Mouse (Mus musculus) heart, postnatal 36 days (tissue): ENCODE data around the gene Icam4. TPM values are rescaled to one million over a fixed set of nuclear protein-coding genes. Genes with fewer than 3 reads are reported as not detected.
"Not testable (repeated sequence)": the region's sequence is repeated elsewhere in the genome, so short reads cannot be mapped to it uniquely, and the experiment has no call there.

Experiments used
- DNase-seq, 2 experiments: peaks; one replicate each; pipeline ENCODE4 v3.0.0; 2021 to 2022
- intact Hi-C: fragments of 180-260 bp; cut with DNase I; formaldehyde crosslinking; loops from one replicate; pipeline ENCODE4 v1.15.1; 2025
- total RNA-seq, 2 experiments: library from RNA; stranded (reverse); gene quantifications; 2 replicates each; pipeline ENCODE4 v1.2.3; 2021

Gene Icam4
- total RNA-seq, 2 experiments from 2014 or later: 0.65 to 1.1 TPM

DNA sequence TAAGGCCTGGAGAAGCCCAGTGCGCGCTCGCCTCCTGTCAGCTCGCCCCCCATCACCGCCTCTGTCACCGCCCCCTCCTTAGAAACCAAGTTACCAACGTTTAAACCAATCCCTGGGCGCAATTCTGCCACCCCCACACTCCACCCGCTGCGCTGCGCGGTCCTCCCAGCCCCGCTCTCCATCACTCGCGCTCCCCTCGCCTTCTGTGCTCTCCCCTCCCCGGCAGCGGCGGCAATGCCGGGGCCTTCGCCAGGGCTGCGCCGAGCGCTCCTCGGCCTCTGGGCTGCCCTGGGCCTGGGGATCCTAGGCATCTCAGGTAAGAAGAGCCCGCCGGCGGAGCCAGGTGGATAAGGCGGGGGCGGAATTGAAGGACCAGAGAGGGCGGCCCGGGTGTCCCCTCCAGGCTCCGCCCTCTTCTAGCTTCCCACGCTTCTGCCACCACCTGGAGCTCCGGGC, 2.8 kb downstream of the Icam4 start, which contains the start of gene Icam5:
Gene Icam5, plus strand, starts transcription at position 178 of the 456 bp plus-strand sequence.
- intact Hi-C loops: loop anchor here (2.0 to 5.0 kb wide), 2 partner anchors 60 to 105 kb away; partner anchors contain the start of genes Gm38431 and Raver1
- no peak for DNase-seq

DNA sequence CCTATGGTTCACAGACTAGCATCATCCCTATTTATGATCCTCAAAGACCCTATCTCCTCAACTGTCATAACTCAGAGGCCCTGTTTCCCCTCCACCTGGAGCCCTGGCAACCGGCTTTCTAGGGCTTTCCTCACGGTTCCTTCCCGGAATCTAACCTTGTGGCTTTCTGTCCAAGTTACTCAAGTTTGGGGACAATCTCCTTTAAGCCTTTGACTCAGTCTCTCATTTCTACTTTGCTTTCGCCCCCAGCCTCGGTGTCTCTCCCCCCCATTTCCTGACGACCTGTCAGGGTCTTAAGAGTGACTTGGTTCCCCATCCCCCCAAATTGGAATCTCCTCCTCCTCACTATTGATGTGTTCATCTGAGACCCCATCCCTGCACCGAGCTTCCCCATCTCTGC, 3.3 kb downstream of the Icam4 start:
- no peak for DNase-seq
- intact Hi-C loops: loop anchor here (5.0 kb wide), 1 partner anchor 60 kb away; the partner anchor contains the start of genes Gm38431 and Raver1

DNA sequence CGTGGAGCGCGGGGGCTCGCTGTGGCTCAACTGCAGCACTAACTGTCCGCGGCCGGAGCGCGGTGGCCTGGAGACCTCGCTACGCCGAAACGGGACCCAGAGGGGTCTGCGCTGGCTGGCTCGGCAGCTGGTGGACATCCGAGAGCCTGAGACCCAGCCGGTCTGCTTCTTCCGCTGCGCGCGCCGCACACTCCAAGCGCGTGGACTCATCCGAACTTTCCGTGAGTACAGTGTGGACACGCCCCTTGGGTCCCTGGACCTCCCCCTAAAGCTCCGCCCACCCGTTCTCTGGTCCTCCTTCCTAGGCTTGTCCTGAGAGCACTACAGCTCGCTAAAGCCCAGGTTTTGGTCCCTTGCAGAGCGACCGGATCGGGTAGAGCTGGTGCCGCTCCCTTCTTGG, 4.0 kb downstream of the Icam4 start:
- intact Hi-C loops: loop anchor here (5.0 kb wide), 1 partner anchor 59 kb away; the partner anchor contains the start of genes Gm38431 and Raver1
- DNase-seq: peak; percentile 82 to 85

DNA sequence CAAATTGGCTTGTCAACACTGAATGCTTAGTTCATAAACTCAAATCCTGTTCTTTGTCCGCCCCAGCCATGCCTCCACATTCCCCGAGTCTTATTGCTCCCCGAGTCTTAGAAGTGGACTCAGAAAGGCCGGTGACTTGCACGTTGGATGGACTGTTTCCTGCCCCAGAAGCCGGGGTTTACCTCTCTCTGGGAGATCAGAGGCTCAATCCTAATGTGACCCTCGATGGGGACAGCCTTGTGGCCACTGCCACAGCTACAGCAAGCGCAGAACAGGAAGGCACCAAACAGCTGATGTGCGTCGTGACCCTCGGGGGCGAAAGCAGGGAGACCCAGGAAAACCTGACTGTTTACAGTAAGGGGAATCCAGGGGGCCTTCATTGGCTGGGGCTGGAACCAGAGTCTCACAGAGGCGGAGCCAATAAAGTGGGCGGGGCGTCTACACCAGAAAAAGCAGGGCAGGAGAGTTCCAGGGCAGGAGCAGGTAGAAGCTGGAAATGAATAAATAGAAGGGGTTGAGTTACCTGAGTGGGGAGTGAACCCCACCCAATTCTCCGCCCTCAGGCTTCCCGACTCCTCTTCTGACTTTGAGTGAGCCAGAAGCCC, 5.4 kb downstream of the Icam4 start:
- DNase-seq: no peak
- intact Hi-C loops: loop anchor here (5.0 kb wide), 1 partner anchor 58 kb away; the partner anchor contains the start of genes Gm38431 and Raver1

DNA sequence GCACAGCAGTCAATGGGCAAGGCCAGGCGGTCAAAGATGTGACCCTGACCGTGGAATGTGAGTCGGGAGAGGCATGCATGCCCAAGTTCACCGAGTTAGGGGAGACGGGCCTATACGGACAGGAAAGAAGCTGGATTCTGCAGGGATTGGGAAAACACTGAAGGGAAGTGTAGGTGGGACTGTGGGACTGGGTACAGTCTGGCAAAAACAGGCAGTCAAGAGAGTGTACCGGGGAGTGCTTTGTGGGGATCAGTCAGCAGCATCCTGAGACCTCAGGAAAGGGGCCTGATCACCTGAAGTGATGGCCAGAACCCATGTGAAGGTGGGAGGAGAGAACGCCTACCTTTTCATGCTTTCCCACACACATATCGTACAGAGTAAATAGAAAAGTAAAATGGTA, 6.4 kb downstream of the Icam4 start:
- DNase-seq: no peak
- intact Hi-C loops: no loop called here

DNA sequence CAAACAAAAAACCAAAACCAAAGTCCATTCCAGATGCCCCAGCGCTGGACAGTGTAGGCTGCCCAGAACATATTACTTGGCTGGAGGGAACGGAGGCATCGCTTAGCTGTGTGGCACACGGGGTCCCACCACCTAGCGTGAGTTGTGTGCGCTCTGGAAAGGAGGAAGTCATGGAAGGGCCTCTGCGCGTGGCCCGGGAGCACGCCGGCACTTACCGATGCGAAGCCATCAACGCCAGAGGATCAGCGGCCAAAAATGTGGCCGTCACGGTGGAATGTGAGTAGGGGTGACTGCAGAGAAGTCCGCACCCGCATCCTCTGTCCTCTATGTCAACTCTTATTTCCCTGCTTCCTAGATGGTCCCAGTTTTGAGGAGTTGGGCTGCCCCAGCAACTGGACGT, 7.0 kb downstream of the Icam4 start:
- no peak for DNase-seq
- intact Hi-C loops: no loop called here

DNA sequence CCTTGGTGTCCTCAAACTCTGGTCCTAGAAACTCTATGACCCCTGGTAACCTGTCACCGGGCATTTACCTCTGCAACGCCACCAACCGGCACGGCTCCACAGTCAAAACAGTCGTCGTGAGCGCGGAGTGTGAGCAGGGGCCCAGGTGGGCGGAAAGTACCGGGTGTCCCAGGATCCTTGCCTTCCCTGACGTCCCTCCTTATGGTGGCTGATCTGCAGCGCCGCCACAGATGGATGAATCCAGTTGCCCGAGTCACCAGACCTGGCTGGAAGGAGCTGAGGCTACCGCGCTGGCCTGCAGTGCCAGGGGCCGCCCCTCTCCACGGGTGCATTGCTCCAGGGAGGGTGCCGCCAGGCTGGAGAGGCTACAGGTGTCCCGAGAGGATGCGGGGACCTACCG, 7.5 kb downstream of the Icam4 start:
- DNase-seq: no peak
- intact Hi-C loops: no loop called here

DNA sequence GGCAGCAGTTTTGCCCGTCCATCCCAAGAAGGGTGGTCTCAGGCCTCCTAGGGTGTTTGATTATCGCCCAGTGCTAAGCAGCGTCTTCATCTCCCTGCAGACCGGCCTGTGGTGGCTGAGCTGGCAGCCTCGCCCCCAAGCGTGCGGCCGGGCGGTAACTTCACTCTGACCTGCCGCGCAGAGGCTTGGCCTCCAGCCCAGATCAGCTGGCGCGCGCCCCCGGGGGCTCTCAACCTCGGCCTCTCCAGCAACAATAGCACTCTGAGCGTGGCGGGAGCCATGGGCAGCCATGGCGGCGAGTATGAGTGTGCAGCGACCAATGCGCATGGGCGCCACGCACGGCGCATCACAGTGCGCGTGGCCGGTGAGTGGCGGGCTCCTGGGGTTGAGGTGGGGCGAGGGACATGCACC, 8.3 kb downstream of the Icam4 start:
- intact Hi-C loops: no loop called here
- DNase-seq: no peak

DNA sequence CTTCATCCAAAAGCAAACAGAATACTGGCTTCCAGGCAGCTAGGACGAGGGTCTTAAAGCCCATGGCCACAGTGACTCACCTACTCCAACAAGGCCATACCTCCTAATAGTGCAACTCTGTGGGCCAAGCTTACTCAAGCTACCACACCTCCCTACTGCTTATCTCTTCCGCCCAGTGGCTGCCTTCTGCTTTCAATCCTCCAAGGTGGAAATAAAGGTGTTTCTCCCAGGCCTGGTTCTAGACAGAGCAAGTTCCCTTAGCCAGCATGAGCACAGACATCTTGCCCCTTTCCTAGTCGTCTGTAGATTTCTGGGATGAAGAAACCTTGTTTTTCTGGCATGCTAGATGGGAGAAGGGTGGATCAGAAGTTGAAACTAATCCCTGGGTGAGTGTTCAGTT, 10.6 kb downstream of the Icam4 start:
- intact Hi-C loops: no loop called here
- DNase-seq: no peak

DNA sequence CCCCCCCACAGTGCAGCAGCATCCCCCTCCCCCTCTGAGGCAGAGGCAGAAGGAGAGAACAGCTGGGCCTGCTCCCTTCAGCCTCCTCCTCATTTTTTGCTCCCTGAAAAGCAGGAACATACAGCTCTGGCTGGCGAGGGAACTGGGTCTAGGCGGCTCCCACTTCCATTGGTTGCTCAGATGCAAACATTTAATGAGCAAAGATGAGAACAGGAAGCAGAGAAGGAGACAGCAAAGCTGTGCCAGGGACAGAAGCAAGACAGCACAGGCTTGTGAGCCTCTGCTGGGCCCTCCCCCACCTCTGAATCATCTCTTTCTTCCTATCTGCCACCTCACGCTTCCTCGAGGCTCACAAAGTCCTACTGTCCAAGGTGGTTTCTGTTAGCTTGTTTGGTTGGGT, 12.1 kb downstream of the Icam4 start:
- intact Hi-C loops: no loop called here
- no peak for DNase-seq

DNA sequence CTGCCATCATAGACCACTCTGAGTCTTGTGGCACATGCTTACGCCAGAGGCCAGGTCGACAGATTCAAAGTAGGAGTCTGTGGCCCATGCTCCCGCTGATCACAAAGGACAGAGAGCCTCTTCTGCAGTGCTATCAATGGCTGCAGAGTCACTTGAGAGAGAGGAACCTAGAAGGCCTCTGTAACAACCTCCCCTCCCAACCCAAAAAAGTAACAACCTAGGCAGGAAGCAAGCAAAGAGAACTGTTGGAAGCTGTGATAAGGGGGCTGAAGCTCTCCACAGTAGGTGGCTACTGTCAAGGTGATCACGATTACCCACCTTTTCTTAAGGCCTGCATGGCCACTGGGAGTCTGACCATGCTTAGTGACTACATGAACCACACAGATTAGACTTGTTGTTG, 14.4 kb downstream of the Icam4 start:
- no peak for DNase-seq
- intact Hi-C loops: no loop called here

DNA sequence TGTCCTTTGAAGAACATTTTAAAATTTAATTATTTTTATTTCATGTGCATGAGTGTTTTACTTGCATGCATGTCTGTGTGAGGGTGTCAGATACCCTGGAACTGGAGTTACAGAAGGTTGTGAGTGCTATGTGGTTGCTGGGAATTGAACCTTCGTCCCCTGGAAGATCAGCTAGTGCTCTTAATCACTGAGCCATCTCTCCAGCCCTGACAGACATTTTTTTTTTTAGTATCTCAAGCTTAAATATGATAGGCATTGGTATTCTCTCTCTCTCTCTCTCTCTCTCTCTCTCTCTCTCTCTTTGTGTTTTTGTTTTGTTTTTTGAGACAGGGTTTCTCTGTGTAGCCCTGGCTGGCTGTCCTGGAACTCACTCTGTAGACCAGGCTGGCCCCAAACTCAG, 15.6 kb downstream of the Icam4 start:
- DNase-seq, intact Hi-C loops: not testable (repeated sequence)

DNA sequence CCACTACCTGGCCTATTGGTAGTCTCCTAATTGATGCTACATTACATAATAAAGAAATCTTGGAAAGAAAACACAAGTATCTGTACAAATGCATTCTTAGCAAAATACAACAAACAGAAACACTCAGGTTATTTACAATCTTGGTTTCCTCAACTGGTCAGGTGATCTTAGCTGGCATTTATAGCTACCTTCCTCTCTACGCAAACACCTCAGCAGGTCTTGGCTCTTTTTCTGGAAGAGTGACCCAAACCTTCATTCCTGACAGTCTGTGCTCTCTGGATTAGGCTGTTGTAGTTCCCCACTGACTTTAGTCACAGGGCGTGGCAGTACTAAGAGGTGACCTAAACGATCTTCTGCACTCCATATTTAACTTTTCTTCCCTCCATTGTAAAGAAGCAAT, 16.1 kb downstream of the Icam4 start:
- no peak for DNase-seq

DNA sequence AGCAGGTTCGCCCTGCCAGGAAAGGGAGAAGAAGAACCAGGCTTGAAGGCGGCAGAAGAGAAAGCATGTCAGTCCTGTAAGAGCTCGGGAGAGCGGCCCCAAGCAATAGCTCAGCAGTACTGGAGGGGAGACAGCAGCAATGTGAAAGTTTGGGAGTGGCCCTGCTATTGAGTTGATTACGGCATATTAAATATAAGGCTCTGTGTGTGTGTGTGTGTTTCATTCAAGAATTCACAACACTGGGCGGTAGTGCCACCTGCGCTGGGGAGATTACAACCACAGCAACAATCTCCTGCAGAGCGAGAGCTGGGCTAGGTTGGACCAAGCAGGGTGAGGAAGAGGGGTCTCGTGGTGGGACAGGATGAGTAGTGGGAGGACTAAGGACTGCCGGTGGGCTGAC, 22.4 kb downstream of the Icam4 start:
- intact Hi-C loops: no loop called here
- DNase-seq: no peak

More for the DNA sequence above, 16.1 kb downstream of the Icam4 start:
- intact Hi-C loops: no loop called here

DNA sequence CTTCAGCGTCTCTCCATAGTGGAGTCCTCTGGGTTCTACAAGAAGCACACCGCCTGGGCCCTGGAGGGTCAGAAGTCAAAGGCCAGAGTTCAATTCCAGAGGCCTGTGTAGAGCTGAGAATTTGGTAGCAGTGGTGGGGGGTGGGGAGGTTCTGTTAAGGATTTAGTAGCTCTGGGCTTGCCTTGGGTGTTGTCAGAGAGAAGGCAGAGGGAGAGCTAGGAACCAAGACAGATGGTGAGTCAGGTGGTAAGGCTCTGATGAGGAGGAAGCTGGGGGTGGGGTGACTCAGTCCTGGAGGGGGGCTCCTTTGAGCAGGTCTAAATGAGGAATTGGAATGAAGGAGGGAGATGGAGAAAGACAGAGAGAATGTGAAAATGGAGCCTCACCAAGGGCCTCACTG, 33.8 kb downstream of the Icam4 start:
- intact Hi-C loops: no loop called here
- DNase-seq: no peak

DNA sequence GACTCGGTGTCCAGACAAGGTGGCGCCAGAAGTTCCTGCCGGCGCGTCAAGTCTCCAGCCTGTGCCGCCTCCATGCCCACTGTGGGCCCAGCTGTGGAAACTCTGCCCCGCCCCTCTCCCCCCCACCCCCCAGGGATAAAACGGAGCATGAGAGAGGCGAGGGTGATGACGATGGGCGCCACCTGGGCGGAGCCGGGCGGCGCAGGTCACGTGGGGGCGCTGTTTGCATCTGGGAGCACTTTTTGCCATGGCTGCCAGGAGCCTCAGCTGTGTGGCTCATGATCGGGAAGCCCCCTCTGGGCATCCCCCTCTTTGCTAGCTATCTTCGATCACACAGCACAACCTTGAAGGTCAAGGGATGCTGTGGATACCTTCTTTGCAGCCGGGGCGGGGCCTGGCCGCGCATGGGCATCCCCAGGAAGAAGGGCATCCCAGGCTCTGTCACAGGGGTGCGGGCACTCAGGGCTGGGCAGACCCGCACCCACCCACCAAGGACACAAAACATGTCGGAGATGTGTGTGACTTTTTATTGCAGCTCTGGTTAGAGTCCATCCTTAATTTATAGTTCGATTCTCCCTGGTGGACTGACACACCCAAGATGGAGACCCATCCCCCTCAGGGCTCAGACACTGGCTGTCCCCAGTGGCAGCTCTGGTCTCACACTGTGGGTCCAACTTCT, 38.0 kb downstream of the Icam4 start, which contains the start of gene Zglp1:
Gene Zglp1, minus strand, starts transcription at position 88 of the 679 bp plus-strand sequence.
- intact Hi-C loops: no loop called here
- no peak for DNase-seq

DNA sequence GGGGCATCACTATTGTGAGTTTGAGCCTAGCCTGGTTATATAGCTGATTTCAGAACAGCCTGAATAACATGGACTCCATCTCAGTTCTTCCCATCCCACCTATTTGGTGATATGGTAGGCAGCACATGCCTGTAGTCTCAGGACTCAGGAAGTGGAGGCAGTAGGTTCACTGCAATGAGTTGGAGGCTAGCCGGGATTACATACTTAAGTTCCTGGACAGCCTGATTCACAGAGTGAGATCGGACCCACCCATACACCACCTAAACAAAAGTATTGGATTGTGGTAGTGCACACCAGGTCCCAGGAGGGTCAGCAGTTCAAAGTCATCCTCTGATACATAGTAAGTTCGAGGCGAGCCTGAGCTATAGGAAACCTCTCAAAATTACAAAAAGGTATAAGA, 43.5 kb downstream of the Icam4 start:
- no peak for DNase-seq
- intact Hi-C loops: loop anchor here (2.0 kb wide), 1 partner anchor 64 kb away; no protein-coding TSS in a partner anchor

DNA sequence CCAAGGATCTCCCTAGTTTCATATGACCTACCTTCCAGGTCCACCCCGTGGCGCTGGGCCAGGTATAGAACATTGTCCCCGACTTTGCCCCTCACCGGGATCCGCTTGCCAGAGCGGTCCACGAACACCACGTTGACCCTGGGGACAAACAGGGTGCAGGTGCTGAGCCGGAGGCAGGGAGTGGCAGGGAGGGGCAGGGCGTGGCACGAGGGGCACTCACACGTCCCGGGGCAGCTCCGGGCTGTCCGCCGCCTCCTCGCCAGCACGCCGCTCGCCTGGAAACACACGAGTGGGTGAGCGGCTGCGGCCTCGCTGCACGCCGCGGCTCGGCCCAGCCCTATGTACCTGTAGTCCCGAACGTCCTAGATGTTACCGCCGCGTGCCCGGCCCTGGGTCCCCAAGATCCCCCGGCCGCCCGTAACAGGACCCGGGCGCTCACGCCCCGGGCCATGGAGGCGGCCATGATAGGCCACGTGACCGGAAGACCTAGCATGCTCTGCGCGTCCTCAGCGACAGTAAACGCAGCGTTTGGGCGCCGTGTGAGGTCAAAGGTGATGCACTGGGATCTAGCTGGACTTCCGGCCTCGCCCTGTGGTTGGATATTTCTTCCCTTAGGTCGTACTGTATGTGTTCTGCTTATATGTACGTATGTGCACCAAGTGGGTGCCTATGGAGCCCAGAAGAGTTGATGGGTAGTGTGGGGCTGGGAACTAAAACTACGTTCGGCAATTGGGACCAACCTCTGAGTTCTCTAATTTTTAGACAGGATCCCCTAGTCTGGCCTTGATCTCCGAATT, 44.1 kb downstream of the Icam4 start, which contains the start of the genes Gm49373 and Fdx1l:
Gene Gm49373, minus strand, starts transcription at position 53 of the 797 bp plus-strand sequence.
Gene Fdx1l, minus strand, starts transcription at position 571 of the 797 bp plus-strand sequence.
- intact Hi-C loops: loop anchor here (2.0 kb wide), 1 partner anchor 64 kb away; no protein-coding TSS in a partner anchor
- peak; percentile 86 to 87 for DNase-seq

DNA sequence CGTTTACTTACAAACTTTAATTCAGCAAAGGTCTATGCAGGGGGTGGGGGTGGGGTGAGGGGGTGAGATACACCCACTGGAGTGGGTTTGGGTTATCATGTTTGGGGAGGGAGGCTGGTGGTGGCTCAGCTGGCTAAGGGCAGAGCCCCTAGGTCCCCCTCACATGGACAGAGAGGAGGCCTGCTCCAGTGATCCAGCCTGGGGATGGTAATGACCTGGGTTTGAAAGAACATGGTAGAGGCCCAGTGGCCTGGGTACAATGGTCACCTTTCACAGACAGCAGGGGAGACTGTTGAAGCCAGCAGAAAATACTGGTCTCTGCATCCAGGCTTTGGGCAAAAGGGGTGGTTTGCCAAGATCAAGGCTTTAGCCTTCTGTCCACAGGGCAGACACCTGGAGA, 45.0 kb downstream of the Icam4 start:
- DNase-seq: no peak
- intact Hi-C loops: no loop called here

DNA sequence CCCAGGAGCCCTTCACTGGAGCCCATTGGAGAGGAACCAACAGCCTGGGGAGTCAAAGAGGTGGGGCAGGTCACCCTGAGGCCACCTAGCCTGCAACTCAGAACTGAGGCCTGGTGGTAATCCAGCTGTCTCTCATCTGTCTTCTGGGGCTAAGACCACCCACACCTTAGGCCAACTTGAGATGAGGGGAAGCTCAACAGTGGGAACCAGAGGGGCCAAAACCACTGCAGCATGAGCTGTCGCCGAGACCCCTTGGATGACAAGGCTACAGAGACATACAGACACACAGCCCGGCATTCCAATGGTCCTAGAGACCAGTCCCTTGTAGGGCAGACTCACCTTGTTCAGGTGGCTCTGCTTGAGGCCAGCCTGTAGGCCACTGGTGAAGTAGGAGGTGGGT, 46.5 kb downstream of the Icam4 start:
- DNase-seq: no peak
- intact Hi-C loops: no loop called here
